ENCODE assay signal across 16 mouse cellular contexts in the genomic region with DNA sequence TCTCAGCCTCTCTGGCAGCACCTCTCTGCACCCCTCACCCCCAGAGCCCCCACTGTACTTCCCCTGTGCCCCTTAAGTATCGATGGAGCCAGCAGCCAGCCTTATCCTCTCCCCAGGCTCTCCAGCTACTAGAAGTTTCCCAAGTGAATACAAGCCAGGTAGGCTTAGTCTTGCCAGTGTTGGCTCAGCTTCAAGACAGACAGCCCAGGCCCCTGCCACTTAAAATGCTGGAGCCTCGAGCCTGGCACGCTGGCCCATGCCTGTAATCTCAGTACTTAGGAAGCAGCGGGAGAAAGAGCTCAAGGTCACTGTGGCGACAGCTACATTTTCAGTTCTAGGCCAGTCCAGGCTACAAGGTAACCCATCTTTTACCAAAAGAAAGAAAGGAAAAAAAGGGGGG. TPM values are rescaled to one million over a fixed set of nuclear protein-coding genes. Genes with fewer than 3 reads are reported as not detected.
DNase-seq lines count a peak whose midpoint lies in the region; ATAC-seq and TF ChIP-seq lines count a peak whose summit lies in the region.
"Had no signal": no experiment of that assay in that cellular context is flagged by ENCODE, and none has a peak within 500 bp of the region (broad histone marks: within the 10 kb centered on the region; RNA-seq: fewer than 3 reads in every experiment).

No protein-coding gene starts in this region.

- ATAC-seq in forebrain, embryonic 11.5 days (replicated peaks; ENCODE audit: low FRiP score), result no peak
- ATAC-seq in forebrain, embryonic 12.5 days (ENCODE audit: low FRiP score), result no peak
- no peak for ATAC-seq in heart, embryonic 12.5 days (ENCODE audit: insufficient number of reproducible peaks, low FRiP score)
- no peak for ATAC-seq in hindbrain, embryonic 15.5 days (ENCODE audit: low FRiP score, low read depth)
- ATAC-seq: liver, embryonic 12.5 days had no signal

- 63% methylated on average over 5 of the region's 5 CpGs for WGBS in forebrain, embryonic 10.5 days
- 61% methylated on average over 5 of the region's 5 CpGs for WGBS in forebrain, embryonic 11.5 days
- WGBS in forebrain, embryonic 12.5 days, result 54% methylated on average over 5 of the region's 5 CpGs
- WGBS in heart, embryonic 12.5 days, result 37% methylated on average over 5 of the region's 5 CpGs
- WGBS in hindbrain, embryonic 15.5 days, result 53% methylated on average over 5 of the region's 5 CpGs
- WGBS in thymus, adult 2 months, result 84% methylated on average over 5 of the region's 5 CpGs

- DNase-seq in forebrain, embryonic 10.5 days (ENCODE audit: extremely low spot score, low spot score), result no peak
- DNase-seq in forebrain, embryonic 11.5 days (ENCODE audit: low spot score), result no peak
- no peak for DNase-seq in frontal cortex, postnatal 25 days (ENCODE audit: low spot score in 2 of 2)
- DNase-seq in right cerebral cortex, postnatal 25 days, result no peak
- DNase-seq in thymus, adult 2 months, result no peak
- DNase-seq: gastrocnemius, postnatal 36 days; layer of hippocampus, postnatal 36 days had no signal

- H3K4me3 ChIP-seq in forebrain, embryonic 10.5 days, result no peak overlapping the region
- no peak overlapping the region for H3K4me3 ChIP-seq in forebrain, embryonic 11.5 days (ENCODE audit: low read depth, low read length)
- no peak overlapping the region for H3K4me3 ChIP-seq in forebrain, embryonic 12.5 days (replicated peaks)
- no peak overlapping the region for H3K4me3 ChIP-seq in heart, embryonic 12.5 days
- H3K4me3 ChIP-seq in hindbrain, embryonic 15.5 days, result no peak overlapping the region
- no peak overlapping the region for H3K4me3 ChIP-seq in thymus, adult 2 months (ENCODE audit: control insufficient read depth, insufficient read depth, low read length)
- H3K4me3 ChIP-seq: erythroblast, embryonic 14.5 days; liver, embryonic 12.5 days; megakaryocyte, embryonic 14.5 days had no signal

- TF ChIP-seq POLR2A in thymus, adult 2 months (IDR thresholded peaks at IDR 0.05; ENCODE audit: control insufficient read depth, extremely low read depth, insufficient read depth, low read length, poor library complexity), result no peak

- TF ChIP-seq CTCF in thymus, adult 2 months (IDR thresholded peaks at IDR 0.05; ENCODE audit: borderline replicate concordance, control insufficient read depth, extremely low read depth, insufficient read depth, low read length, poor library complexity), result no peak

- H3K9me3 ChIP-seq in forebrain, embryonic 10.5 days, result no peaks in the 10 kb centered on the region
- H3K9me3 ChIP-seq in forebrain, embryonic 11.5 days (ENCODE audit: control insufficient read depth, low read length), result no peaks in the 10 kb centered on the region
- no peaks in the 10 kb centered on the region for H3K9me3 ChIP-seq in forebrain, embryonic 12.5 days
- no peaks in the 10 kb centered on the region for H3K9me3 ChIP-seq in heart, embryonic 12.5 days (replicated peaks)
- H3K9me3 ChIP-seq in hindbrain, embryonic 15.5 days, result no peaks in the 10 kb centered on the region
- H3K9me3 ChIP-seq: G1E; liver, embryonic 12.5 days; megakaryocyte, embryonic 14.5 days had no signal

- peak overlapping the region; percentile 48 for H3K27ac ChIP-seq in forebrain, embryonic 10.5 days
- H3K27ac ChIP-seq in forebrain, embryonic 11.5 days (ENCODE audit: low read depth, low read length), result no peak overlapping the region
- peak overlapping the region; percentile 50 for H3K27ac ChIP-seq in forebrain, embryonic 12.5 days
- H3K27ac ChIP-seq in heart, embryonic 12.5 days (ENCODE audit: poor library complexity, severe bottlenecking), result peak overlapping the region; percentile 83
- peak overlapping the region; percentile 69 for H3K27ac ChIP-seq in hindbrain, embryonic 15.5 days (replicated peaks)
- no peak overlapping the region for H3K27ac ChIP-seq in thymus, adult 2 months (ENCODE audit: control insufficient read depth, insufficient read depth, low read length)
- H3K27ac ChIP-seq: kidney, postnatal 0 days; liver, embryonic 12.5 days; stomach, postnatal 0 days had no signal

- H3K9ac ChIP-seq in forebrain, embryonic 11.5 days (ENCODE audit: low read length), result no peak overlapping the region
- no peak overlapping the region for H3K9ac ChIP-seq in forebrain, embryonic 12.5 days
- H3K9ac ChIP-seq in heart, embryonic 12.5 days, result no peak overlapping the region
- H3K9ac ChIP-seq in hindbrain, embryonic 15.5 days, result no peak overlapping the region
- H3K9ac ChIP-seq: liver, embryonic 12.5 days had no signal

- no peak overlapping the region for H3K4me2 ChIP-seq in forebrain, embryonic 11.5 days (ENCODE audit: low read depth, low read length, severe bottlenecking)
- no peak overlapping the region for H3K4me2 ChIP-seq in forebrain, embryonic 12.5 days
- peak overlapping the region; percentile 2; the same call in 1 of the 2 replicates for H3K4me2 ChIP-seq in heart, embryonic 12.5 days
- no peak overlapping the region for H3K4me2 ChIP-seq in hindbrain, embryonic 15.5 days
- H3K4me2 ChIP-seq: liver, embryonic 12.5 days had no signal

- peaks cover 63% of the 10 kb centered on the region for H3K4me1 ChIP-seq in forebrain, embryonic 10.5 days
- H3K4me1 ChIP-seq in forebrain, embryonic 11.5 days (replicated peaks; ENCODE audit: control insufficient read depth, insufficient read depth, low read length), result peaks cover 4% of the 10 kb centered on the region; the same call in 1 of the 2 replicates
- peaks cover 38% of the 10 kb centered on the region for H3K4me1 ChIP-seq in forebrain, embryonic 12.5 days
- peaks cover 44% of the 10 kb centered on the region for H3K4me1 ChIP-seq in heart, embryonic 12.5 days (replicated peaks)
- H3K4me1 ChIP-seq in hindbrain, embryonic 15.5 days (replicated peaks), result peaks cover 42% of the 10 kb centered on the region
- no peaks in the 10 kb centered on the region for H3K4me1 ChIP-seq in thymus, adult 2 months (replicated peaks; ENCODE audit: control insufficient read depth, insufficient read depth, low read length)
- H3K4me1 ChIP-seq: megakaryocyte, embryonic 14.5 days had no signal

- H3K27me3 ChIP-seq in forebrain, embryonic 10.5 days (ENCODE audit: poor library complexity, severe bottlenecking), result peaks cover 16% of the 10 kb centered on the region; the same call in 1 of the 2 replicates
- no peaks in the 10 kb centered on the region for H3K27me3 ChIP-seq in forebrain, embryonic 11.5 days (ENCODE audit: control insufficient read depth, insufficient read depth, low read length)
- H3K27me3 ChIP-seq in forebrain, embryonic 12.5 days, result no peaks in the 10 kb centered on the region
- H3K27me3 ChIP-seq in heart, embryonic 12.5 days (replicated peaks), result peaks cover 31% of the 10 kb centered on the region
- H3K27me3 ChIP-seq in hindbrain, embryonic 15.5 days, result no peaks in the 10 kb centered on the region
- H3K27me3 ChIP-seq in thymus, adult 2 months (ENCODE audit: control insufficient read depth, insufficient read depth, low read length), result no peaks in the 10 kb centered on the region

- peaks cover 33% of the 10 kb centered on the region for H3K36me3 ChIP-seq in forebrain, embryonic 10.5 days (replicated peaks)
- H3K36me3 ChIP-seq in forebrain, embryonic 11.5 days (ENCODE audit: control insufficient read depth, insufficient read depth, low read length), result no peaks in the 10 kb centered on the region
- no peaks in the 10 kb centered on the region for H3K36me3 ChIP-seq in forebrain, embryonic 12.5 days (replicated peaks)
- H3K36me3 ChIP-seq in heart, embryonic 12.5 days, result no peaks in the 10 kb centered on the region
- no peaks in the 10 kb centered on the region for H3K36me3 ChIP-seq in hindbrain, embryonic 15.5 days
- H3K36me3 ChIP-seq in thymus, adult 2 months (ENCODE audit: control insufficient read depth, insufficient read depth, low read length), result no peaks in the 10 kb centered on the region
- H3K36me3 ChIP-seq: G1E; liver, embryonic 12.5 days had no signal

RNA-seq across cellular contexts. Expression of gene Cacna1g, which starts 24.1 kb away (rescaled TPM):
- polyA plus RNA-seq in forebrain, embryonic 10.5 days (2016; fragmentation: Nextera tagmentation; extraction: Ambion mirVana), result 7.0 and 8.3 TPM in 2 replicates
- 13.0 and 17.4 TPM in 2 replicates for polyA plus RNA-seq in forebrain, embryonic 11.5 days (2014; fragmentation: Nextera tagmentation; extraction: Ambion mirVana)
- polyA plus RNA-seq in forebrain, embryonic 12.5 days (2016; fragmentation: Nextera tagmentation; extraction: Ambion mirVana), result 9.6 and 12.1 TPM in 2 replicates
- polyA plus RNA-seq in heart, embryonic 12.5 days (2016; fragmentation: Nextera tagmentation; extraction: Ambion mirVana), result 1.9 and 2.7 TPM in 2 replicates
- 15.0 and 18.8 TPM in 2 replicates for polyA plus RNA-seq in hindbrain, embryonic 15.5 days (2015; fragmentation: Nextera tagmentation; extraction: Ambion mirVana)
- 2.3 and 6.5 TPM in 2 replicates for polyA plus RNA-seq in thymus, adult 2 months (2012; rRNA removed)
- polyA plus RNA-seq: G1E had no signal

RNA-seq across cellular contexts. Expression of gene Spata20, which starts 36.1 kb away (rescaled TPM):
- not detected in 2 replicates for polyA plus RNA-seq in forebrain, embryonic 10.5 days (2016; fragmentation: Nextera tagmentation; extraction: Ambion mirVana)
- polyA plus RNA-seq in forebrain, embryonic 11.5 days (2014; fragmentation: Nextera tagmentation; extraction: Ambion mirVana), result 0.17 TPM in 1 of 2 replicates, not detected in the other
- 0.19 and 0.26 TPM in 2 replicates for polyA plus RNA-seq in forebrain, embryonic 12.5 days (2016; fragmentation: Nextera tagmentation; extraction: Ambion mirVana)
- not detected in 2 replicates for polyA plus RNA-seq in heart, embryonic 12.5 days (2016; fragmentation: Nextera tagmentation; extraction: Ambion mirVana)
- polyA plus RNA-seq in hindbrain, embryonic 15.5 days (2015; fragmentation: Nextera tagmentation; extraction: Ambion mirVana), result 0.29 and 0.84 TPM in 2 replicates
- polyA plus RNA-seq in thymus, adult 2 months (2012; rRNA removed), result 0.04 and 0.39 TPM in 2 replicates
- polyA plus RNA-seq: erythroblast, embryonic 14.5 days; G1E; kidney, postnatal 0 days; liver, embryonic 12.5 days had no signal

RNA-seq across cellular contexts. Expression of gene Epn3, which starts 49.9 kb away (rescaled TPM):
- 1.6 and 2.0 TPM in 2 replicates for polyA plus RNA-seq in forebrain, embryonic 10.5 days (2016; fragmentation: Nextera tagmentation; extraction: Ambion mirVana)
- polyA plus RNA-seq in forebrain, embryonic 11.5 days (2014; fragmentation: Nextera tagmentation; extraction: Ambion mirVana), result 0.48 and 0.64 TPM in 2 replicates
- polyA plus RNA-seq in forebrain, embryonic 12.5 days (2016; fragmentation: Nextera tagmentation; extraction: Ambion mirVana), result 0.52 and 0.97 TPM in 2 replicates
- polyA plus RNA-seq in heart, embryonic 12.5 days (2016; fragmentation: Nextera tagmentation; extraction: Ambion mirVana), result 14.4 and 14.5 TPM in 2 replicates
- polyA plus RNA-seq in hindbrain, embryonic 15.5 days (2015; fragmentation: Nextera tagmentation; extraction: Ambion mirVana), result 1.0 and 2.5 TPM in 2 replicates
- 1.8 and 3.3 TPM in 2 replicates for polyA plus RNA-seq in thymus, adult 2 months (2012; rRNA removed)
- polyA plus RNA-seq: erythroblast, embryonic 14.5 days; G1E; liver, embryonic 12.5 days had no signal

RNA-seq across cellular contexts. Expression of gene Abcc3, which starts 57.1 kb away (rescaled TPM):
- polyA plus RNA-seq in forebrain, embryonic 10.5 days (2016; fragmentation: Nextera tagmentation; extraction: Ambion mirVana), result 0.12 and 0.22 TPM in 2 replicates
- 0.49 and 0.57 TPM in 2 replicates for polyA plus RNA-seq in forebrain, embryonic 11.5 days (2014; fragmentation: Nextera tagmentation; extraction: Ambion mirVana)
- 0.41 and 0.49 TPM in 2 replicates for polyA plus RNA-seq in forebrain, embryonic 12.5 days (2016; fragmentation: Nextera tagmentation; extraction: Ambion mirVana)
- 0.44 and 0.59 TPM in 2 replicates for polyA plus RNA-seq in heart, embryonic 12.5 days (2016; fragmentation: Nextera tagmentation; extraction: Ambion mirVana)
- 0.53 and 1.2 TPM in 2 replicates for polyA plus RNA-seq in hindbrain, embryonic 15.5 days (2015; fragmentation: Nextera tagmentation; extraction: Ambion mirVana)
- polyA plus RNA-seq in thymus, adult 2 months (2012; rRNA removed), result 21.5 and 28.4 TPM in 2 replicates
- polyA plus RNA-seq: G1E had no signal

Comparison
In these comparisons a context has a peak if more than half of its experiments do, and no peak if none do; other contexts are left out.
1. H3K27ac ChIP-seq: peak in forebrain, embryonic 10.5 days (single experiment), forebrain, embryonic 12.5 days (single experiment), heart, embryonic 12.5 days (single experiment) and hindbrain, embryonic 15.5 days (single experiment); none in forebrain, embryonic 11.5 days (single experiment) and thymus, adult 2 months (single experiment).